Mouse (Mus musculus) yolk sac, embryonic 10.5 days (tissue): ENCODE results near the gene Tmem97.
"Not testable (repeated sequence)": the region's sequence is repeated elsewhere in the genome, so short reads cannot be mapped to it uniquely, and the experiment has no call there.

ENCODE experiments used
- DNase-seq: peaks from one replicate; pipeline ENCODE4 v3.0.0-alpha.2; 2017; ENCODE audit warnings: low spot score

Tmem97 gene

GRCm38 (mm10) chr11:78550168-78551058, at the start of gene Tmem97:
TSS of gene Tmem97 (minus strand) at chr11:78550777.
- DNase-seq = peak; percentile 98

DNA sequence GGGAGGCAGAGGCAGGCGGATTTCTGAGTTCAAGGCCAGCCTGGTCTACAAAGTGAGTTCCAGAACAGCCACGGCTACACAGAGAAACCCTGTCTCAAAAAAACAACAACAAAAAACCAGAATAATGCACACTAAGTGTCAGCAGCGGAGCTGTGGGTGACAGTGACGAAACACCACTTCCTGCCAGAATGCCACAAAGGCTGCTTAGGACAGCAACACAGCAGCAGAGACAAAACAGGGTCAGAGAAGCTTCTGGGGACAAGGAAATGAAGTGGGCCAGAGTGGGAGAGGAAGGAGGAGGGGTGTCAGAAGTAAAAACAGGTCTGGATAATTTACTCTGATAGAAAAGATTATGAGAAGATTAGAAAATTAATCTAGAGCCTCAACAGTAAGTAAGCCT, 49.5 kb upstream of the Tmem97 start:
- no peak for DNase-seq

DNA sequence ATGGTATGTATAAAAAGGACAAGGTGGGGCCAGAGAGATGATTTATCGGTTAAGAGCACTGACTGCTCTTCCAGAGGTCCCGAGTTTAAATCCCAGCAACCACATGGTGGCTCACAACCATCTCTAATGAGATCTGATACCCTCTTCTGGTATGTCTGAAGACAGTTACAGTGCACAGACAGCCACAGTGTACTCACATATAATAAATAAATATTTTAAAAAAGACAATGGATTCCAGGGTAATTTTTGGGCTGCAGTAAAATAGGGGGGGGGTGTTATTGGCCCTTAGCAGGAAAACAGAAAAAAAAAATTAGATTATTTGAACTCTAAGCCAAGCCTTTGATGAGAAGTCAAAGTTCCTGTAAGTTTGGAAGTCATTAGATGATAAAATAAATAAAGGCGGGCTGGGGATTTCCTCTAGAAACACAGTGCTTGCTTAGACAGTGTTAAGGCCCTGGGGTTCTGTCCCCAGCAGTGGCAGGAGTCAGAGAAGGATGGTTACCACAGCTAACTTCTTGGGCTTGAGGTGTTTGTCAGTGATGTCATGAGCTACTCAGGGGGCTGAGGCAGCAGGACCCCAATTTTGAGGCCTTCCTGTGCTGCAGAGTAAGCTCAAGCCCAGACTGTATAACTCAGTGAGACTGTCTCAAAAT, 48.3 kb upstream of the Tmem97 start:
- DNase-seq = no peak

DNA sequence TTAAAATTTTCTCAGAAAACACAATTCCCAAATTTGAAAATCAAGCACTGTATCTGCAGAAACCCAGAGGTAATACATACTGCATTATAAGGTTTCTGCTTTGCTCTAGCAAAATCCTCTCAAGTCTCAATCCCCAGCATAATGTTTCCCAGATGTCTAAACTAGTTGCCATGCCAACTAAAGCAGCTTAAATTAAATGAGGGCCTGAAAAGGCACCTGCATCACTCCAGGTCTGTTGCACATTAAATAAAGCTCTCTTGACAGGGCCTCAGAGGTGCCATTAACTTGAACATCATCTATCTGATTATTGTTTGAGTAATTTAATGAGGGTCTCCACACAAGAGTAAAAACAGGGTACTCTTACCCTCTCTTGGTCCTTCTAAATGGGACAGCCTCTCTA, 46.2 kb upstream of the Tmem97 start:
- no peak for DNase-seq

GRCm38 (mm10) chr11:78595773-78596172, 45.2 kb upstream of the Tmem97 start:
- DNase-seq = no peak

DNA sequence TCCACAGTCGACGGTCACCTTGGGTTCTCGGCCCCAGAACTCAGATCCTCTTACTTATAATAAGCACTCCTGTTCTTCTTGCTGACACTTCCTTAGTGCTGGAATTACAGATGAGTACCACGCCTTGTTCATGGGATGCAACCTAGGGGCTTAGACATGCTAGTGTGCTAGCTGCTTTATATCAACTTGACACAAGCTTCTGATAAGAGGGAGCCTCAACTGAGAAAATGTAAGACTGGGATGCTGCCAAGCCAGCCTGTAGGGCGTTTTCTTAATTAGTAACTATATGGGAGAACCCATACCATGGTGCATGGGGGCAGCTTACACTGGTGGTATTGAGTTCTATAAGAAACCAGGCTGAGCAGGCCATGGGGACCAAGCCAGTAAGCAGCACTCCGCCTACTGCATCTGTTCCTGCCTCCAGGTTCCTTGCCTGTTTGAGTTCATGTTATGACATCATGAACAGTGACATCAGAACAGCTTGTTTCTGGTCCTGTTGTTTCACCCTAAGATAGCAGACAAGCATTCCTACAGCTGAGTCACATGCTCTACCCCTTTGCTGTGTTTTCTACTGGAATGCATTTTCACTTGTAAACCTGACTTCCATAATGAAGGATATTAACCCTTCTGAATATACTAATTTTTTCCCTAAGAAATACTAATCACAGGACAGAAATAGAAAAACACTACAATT, 43.8 kb upstream of the Tmem97 start:
- no peak for DNase-seq

DNA sequence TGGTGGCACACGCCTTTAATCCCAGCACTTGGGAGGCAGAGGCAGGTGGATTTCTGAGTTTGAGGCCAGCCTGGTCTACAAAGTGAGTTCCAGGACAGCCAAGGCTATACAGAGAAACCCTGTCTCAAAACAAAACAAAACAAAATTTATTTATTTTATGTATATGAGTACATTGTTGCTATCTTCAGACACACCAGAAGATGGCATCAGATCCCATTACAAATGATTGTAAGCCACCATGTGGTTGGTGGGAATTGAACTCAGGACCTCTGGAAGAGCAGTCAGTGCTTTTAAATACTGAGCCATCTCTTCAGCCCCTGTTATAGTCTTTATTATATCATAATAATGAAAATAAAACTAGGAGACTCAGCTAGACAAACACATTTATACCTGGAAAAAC, 37.1 kb upstream of the Tmem97 start:
- DNase-seq = not testable (repeated sequence)

- DNase-seq = no peak
These were observed 35.5 kb upstream of the Tmem97 start for GRCm38 (mm10) chr11:78586099-78586498.

DNA sequence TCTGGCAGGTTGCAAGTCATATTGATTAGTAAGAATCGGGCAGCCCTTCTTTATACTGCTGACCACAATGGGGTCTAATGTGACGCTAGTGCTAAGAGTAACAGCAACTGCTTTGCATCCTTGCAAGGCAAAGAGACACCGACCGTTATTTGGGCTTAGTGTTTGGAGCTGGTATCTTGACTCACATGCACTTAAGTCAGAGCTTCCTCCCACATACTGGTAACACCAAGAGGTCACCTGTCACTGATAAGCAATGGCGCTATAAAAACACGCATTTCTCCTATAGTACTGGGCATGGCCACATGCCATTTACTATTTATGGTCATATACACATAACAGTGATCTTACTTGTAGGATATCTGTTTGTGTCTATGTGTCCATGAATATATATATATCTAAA, 32.3 kb upstream of the Tmem97 start:
- no peak for DNase-seq

DNA sequence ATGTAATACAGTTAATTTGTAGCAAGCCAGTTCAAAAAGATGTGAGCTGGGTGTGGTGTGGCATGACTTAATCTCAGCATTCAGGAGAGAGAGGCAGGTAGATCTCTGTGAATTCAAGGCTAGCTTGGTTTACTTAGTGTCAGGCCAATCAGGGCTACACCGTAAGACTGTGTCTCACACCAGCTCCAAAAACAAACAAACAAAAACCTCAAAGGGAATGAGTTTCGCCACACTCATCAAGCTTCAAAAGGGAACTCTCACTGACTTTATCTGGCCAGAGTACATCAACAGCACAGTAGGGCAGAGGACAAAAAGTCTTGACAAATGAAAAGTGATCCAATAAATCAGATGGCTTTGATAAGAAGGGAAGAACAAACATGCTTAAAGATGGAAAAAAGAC, 24.4 kb upstream of the Tmem97 start:
- DNase-seq = no peak

DNA sequence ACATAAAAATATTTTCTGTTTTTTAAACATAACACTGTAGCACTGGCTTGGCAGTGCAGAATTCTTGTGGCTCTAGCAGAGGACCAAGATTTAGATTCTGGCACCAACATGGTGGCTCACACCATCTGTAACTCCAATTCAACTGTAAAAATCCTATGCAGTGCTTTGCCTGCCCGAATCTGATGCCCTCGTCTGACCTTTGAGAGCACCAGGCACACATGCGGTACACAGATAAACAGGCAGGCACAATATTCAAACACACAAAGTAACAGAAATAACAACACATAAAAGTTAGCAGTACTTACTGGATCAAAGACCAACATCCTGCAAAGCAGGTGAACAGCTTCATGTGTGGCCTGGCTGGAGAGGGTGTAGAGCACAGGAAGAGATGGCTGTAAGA, 24.0 kb upstream of the Tmem97 start:
- no peak for DNase-seq

- DNase-seq = not testable (repeated sequence)
These were observed 23.5 kb upstream of the Tmem97 start for GRCm38 (mm10) chr11:78574031-78574430.

GRCm38 (mm10) chr11:78571854-78572253, 21.3 kb upstream of the Tmem97 start:
- no peak for DNase-seq

- no peak for DNase-seq
These were observed 20.9 kb upstream of the Tmem97 start for GRCm38 (mm10) chr11:78571441-78571840.

GRCm38 (mm10) chr11:78569806-78570205, 19.2 kb upstream of the Tmem97 start:
- DNase-seq = no peak

DNA sequence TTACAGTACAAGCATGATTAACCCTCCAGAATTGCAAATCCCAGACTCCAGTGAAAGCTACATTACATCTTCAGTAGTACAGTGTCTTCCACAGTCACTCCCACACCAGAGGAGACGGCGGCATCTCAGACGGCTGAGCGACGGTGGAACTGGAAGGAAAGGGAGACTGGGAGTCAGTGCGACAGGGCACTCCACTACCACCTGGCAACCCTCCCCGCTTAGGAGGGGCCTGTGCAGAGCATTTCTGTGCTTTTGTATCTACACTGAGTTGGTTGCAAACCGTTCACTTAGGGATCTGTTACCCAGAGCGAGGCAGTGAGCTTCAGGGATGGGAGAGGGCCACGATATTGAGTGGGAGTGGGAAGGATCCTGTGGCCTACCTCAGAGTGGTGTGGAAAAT, 18.2 kb upstream of the Tmem97 start:
- no peak for DNase-seq

DNA sequence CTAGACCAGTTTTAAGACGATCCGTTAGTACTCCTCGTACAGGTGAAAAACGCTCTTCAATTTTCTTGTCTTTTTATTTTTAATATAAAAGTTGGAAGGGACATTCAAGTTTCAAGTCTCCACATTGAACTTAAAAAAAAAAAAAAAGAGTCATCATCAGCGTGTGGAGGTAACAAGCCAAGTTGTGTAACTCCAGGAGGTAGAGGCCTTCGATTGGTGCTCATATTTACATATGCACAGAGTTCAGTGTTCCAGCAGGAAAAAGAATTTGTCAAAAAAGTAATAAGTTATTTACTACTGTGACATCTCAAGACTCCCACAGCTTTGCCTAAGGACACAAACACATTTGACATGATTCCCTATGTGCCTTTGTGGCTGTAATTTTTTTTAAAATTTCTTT, 17.0 kb upstream of the Tmem97 start:
- DNase-seq = no peak

DNA sequence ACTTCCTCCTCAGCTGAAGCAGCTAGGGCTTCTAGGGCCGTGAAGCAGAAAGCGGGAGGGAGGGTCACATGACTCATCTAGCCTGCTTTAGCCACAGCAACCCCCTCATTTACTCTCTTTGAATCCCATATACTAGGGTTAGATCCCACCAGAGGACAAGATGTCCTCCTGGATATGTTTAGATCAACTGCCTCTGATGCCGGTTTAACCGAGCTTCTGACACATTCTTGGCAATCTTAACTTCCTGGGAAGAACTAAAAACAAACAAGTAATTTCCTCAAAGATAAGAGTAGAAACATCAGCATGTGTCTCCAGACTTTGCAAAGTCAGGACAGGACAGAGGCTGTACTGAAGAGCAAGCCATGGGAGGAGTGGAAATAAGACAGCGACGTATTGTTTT, 16.2 kb upstream of the Tmem97 start:
- DNase-seq = peak; percentile 61

GRCm38 (mm10) chr11:78560447-78560846, 9.9 kb upstream of the Tmem97 start:
- DNase-seq = peak; percentile 37

- no peak for DNase-seq
These were observed 6.7 kb upstream of the Tmem97 start for GRCm38 (mm10) chr11:78557241-78557640.

- no peak for DNase-seq
These were observed 5.5 kb upstream of the Tmem97 start for GRCm38 (mm10) chr11:78556070-78556469.

GRCm38 (mm10) chr11:78555623-78556022, 5.0 kb upstream of the Tmem97 start:
- no peak for DNase-seq

GRCm38 (mm10) chr11:78551059-78551398, 452 bp upstream of the Tmem97 start:
- no peak for DNase-seq
